Mouse (Mus musculus): ENCODE measurements around the gene Pitx1. TPM values are rescaled to one million over a fixed set of nuclear protein-coding genes. Genes with fewer than 3 reads are reported as not detected.

Gene Pitx1
- total RNA-seq (2015) (not detected in 2 replicates), total RNA-seq (2017) (not detected in 2 replicates)

- ATAC-seq (replicated peaks; ENCODE audit: poor library complexity), result no peak
Observed at GRCm38 (mm10) chr13:55836142-55836625, at the start of gene Pitx1. TSS of gene Pitx1 (minus strand) at chr13:55836192.

GRCm38 (mm10) chr13:55881431-55882202, 45.6 kb upstream of the Pitx1 start:
- no peak for ATAC-seq (replicated peaks; ENCODE audit: poor library complexity)

GRCm38 (mm10) chr13:55878353-55878752, 42.4 kb upstream of the Pitx1 start:
- no peak for ATAC-seq (replicated peaks; ENCODE audit: poor library complexity)

- ATAC-seq (replicated peaks; ENCODE audit: poor library complexity), result no peak
Observed at GRCm38 (mm10) chr13:55871410-55871809, 35.4 kb upstream of the Pitx1 start.

- no peak for ATAC-seq (replicated peaks; ENCODE audit: poor library complexity)
Observed at GRCm38 (mm10) chr13:55870001-55870400, 34.0 kb upstream of the Pitx1 start.

- ATAC-seq (replicated peaks; ENCODE audit: poor library complexity), result no peak
Observed at GRCm38 (mm10) chr13:55867540-55868103, 31.6 kb upstream of the Pitx1 start.

GRCm38 (mm10) chr13:55860483-55860882, 24.5 kb upstream of the Pitx1 start:
- no peak for ATAC-seq (replicated peaks; ENCODE audit: poor library complexity)

GRCm38 (mm10) chr13:55858463-55858862, 22.5 kb upstream of the Pitx1 start:
- peak; percentile 88 for ATAC-seq (replicated peaks; ENCODE audit: poor library complexity)

- no peak for ATAC-seq (replicated peaks; ENCODE audit: poor library complexity)
Observed at GRCm38 (mm10) chr13:55855793-55856192, 19.8 kb upstream of the Pitx1 start.

- no peak for ATAC-seq (replicated peaks; ENCODE audit: poor library complexity)
Observed at GRCm38 (mm10) chr13:55852205-55852604, 16.2 kb upstream of the Pitx1 start.

- ATAC-seq (replicated peaks; ENCODE audit: poor library complexity), result no peak
Observed at GRCm38 (mm10) chr13:55850726-55851125, 14.7 kb upstream of the Pitx1 start.

- ATAC-seq (replicated peaks; ENCODE audit: poor library complexity), result no peak
Observed at GRCm38 (mm10) chr13:55848604-55849190, 12.7 kb upstream of the Pitx1 start.

GRCm38 (mm10) chr13:55847805-55848204, 11.8 kb upstream of the Pitx1 start:
- ATAC-seq (replicated peaks; ENCODE audit: poor library complexity), result no peak

- ATAC-seq (replicated peaks; ENCODE audit: poor library complexity), result no peak
Observed at GRCm38 (mm10) chr13:55843700-55844099, 7.7 kb upstream of the Pitx1 start.

GRCm38 (mm10) chr13:55840223-55840622, 4.2 kb upstream of the Pitx1 start:
- ATAC-seq (replicated peaks; ENCODE audit: poor library complexity), result no peak

- ATAC-seq (replicated peaks; ENCODE audit: poor library complexity), result no peak
Observed at GRCm38 (mm10) chr13:55836786-55837780, 1.1 kb upstream of the Pitx1 start.

- ATAC-seq (replicated peaks; ENCODE audit: poor library complexity), result no peak
Observed at GRCm38 (mm10) chr13:55835548-55836097, 369 bp downstream of the Pitx1 start.

GRCm38 (mm10) chr13:55834667-55835066, 1.3 kb downstream of the Pitx1 start:
- ATAC-seq (replicated peaks; ENCODE audit: poor library complexity), result no peak

- ATAC-seq (replicated peaks; ENCODE audit: poor library complexity), result no peak
Observed at GRCm38 (mm10) chr13:55833921-55834320, 2.1 kb downstream of the Pitx1 start.

GRCm38 (mm10) chr13:55832602-55833001, 3.4 kb downstream of the Pitx1 start:
- ATAC-seq (replicated peaks; ENCODE audit: poor library complexity), result no peak

All from megakaryocyte progenitor cell, adult 5-6 weeks (primary cell).